Mouse (Mus musculus) ovary, postnatal 14 days (tissue): ENCODE results near the gene Hivep3.

ENCODE experiments used
- DNase-seq: peaks from one replicate; pipeline ENCODE4 v3.0.0; 2022; ENCODE audit warnings: low spot score

Hivep3 gene

GRCm38 (mm10) chr4:119733184-119733880 lies at the start of gene Hivep3:
Gene Hivep3, plus strand, starts transcription at chr4:119733784.
- peak; percentile 100 for DNase-seq

GRCm38 (mm10) chr4:119685746-119686145 lies 47.8 kb upstream of the Hivep3 start:
- DNase-seq = no peak

GRCm38 (mm10) chr4:119698339-119698738 lies 35.2 kb upstream of the Hivep3 start:
- no peak for DNase-seq

- DNase-seq = no peak
Measured at GRCm38 (mm10) chr4:119701269-119701954, 32.2 kb upstream of the Hivep3 start.

GRCm38 (mm10) chr4:119703965-119704364 lies 29.6 kb upstream of the Hivep3 start:
- no peak for DNase-seq

GRCm38 (mm10) chr4:119707326-119707725 lies 26.3 kb upstream of the Hivep3 start:
- DNase-seq = no peak

- DNase-seq = no peak
Measured at GRCm38 (mm10) chr4:119707751-119708150, 25.8 kb upstream of the Hivep3 start.

GRCm38 (mm10) chr4:119710208-119710607 lies 23.4 kb upstream of the Hivep3 start:
- DNase-seq = no peak

- no peak for DNase-seq
Measured at GRCm38 (mm10) chr4:119717443-119717842, 16.1 kb upstream of the Hivep3 start.

- DNase-seq = no peak
Measured at GRCm38 (mm10) chr4:119721531-119721930, 12.1 kb upstream of the Hivep3 start.

GRCm38 (mm10) chr4:119726074-119726473 lies 7.5 kb upstream of the Hivep3 start:
- no peak for DNase-seq

- DNase-seq = no peak
Measured at GRCm38 (mm10) chr4:119727871-119728270, 5.7 kb upstream of the Hivep3 start.

GRCm38 (mm10) chr4:119733942-119734341 lies 358 bp downstream of the Hivep3 start:
- no peak for DNase-seq

- DNase-seq = no peak
Measured at GRCm38 (mm10) chr4:119734352-119734751, 768 bp downstream of the Hivep3 start.

GRCm38 (mm10) chr4:119738641-119739040 lies 5.1 kb downstream of the Hivep3 start:
- DNase-seq = no peak

GRCm38 (mm10) chr4:119739301-119740062 lies 5.9 kb downstream of the Hivep3 start:
- no peak for DNase-seq

GRCm38 (mm10) chr4:119748341-119748740 lies 14.8 kb downstream of the Hivep3 start:
- no peak for DNase-seq

GRCm38 (mm10) chr4:119750157-119750556 lies 16.6 kb downstream of the Hivep3 start:
- DNase-seq = no peak

- no peak for DNase-seq
Measured at GRCm38 (mm10) chr4:119750681-119751211, 17.2 kb downstream of the Hivep3 start.

GRCm38 (mm10) chr4:119751408-119752006 lies 17.9 kb downstream of the Hivep3 start:
- no peak for DNase-seq

GRCm38 (mm10) chr4:119759574-119760233 lies 26.1 kb downstream of the Hivep3 start:
- DNase-seq = no peak

GRCm38 (mm10) chr4:119760820-119761219 lies 27.2 kb downstream of the Hivep3 start:
- DNase-seq = no peak
